Mouse (Mus musculus) small intestine, adult 2 months (tissue): ENCODE data around the gene Rrp1b.

Experiments
- CTCF ChIP-seq: fragments of 200-500 bp; IDR thresholded peaks from 2 replicates; pipeline ENCODE4 v1.5.1; 2012; ENCODE audit warnings: low read depth, mild to moderate bottlenecking, control low read depth, inconsistent platforms, low read length, moderate library complexity, mixed read lengths; ENCODE audit not compliant: insufficient replicate concordance, insufficient read length; ENCODE audit errors: extremely low read depth
- POLR2A ChIP-seq: fragments of 200-500 bp; IDR thresholded peaks from 2 replicates; pipeline ENCODE4 v1.6.1; 2012; ENCODE audit warnings: low read depth, mild to moderate bottlenecking, control low read depth, inconsistent platforms, low read length, moderate library complexity

- no peak for TF ChIP-seq CTCF
- no peak for TF ChIP-seq POLR2A
Observed at GRCm38 (mm10) chr17:32068381-32068780, 32.5 kb downstream of the Rrp1b start.
